ENCODE assay signal across 11 mouse cellular contexts in the genomic region with DNA sequence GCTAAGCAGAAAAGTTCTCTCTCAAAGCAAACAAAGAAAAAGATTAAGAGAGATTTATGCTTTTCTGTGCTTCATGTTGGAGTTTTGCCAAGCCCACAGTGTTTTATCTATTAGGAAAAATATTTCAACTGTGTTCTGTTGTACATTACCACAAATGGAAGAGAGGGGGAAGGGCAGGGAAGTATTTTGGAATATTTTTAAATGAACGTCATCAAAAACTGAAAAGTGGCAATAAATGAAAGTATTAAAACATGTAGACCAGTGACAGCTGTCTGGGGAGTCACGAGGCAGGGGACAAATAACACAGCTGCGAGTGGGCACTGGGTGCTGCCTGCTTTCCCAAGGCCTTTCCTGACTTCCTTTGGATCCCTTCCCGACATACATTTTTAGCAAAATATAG.
"Had no signal": no experiment of that assay in that cellular context is flagged by ENCODE, and none has a peak within 500 bp of the region (broad histone marks: within the 10 kb centered on the region; RNA-seq: fewer than 3 reads in every experiment).

No protein-coding gene starts in this region.

- H3K4me3 ChIP-seq: kidney, embryonic 15.5 days; limb, embryonic 15.5 days; liver, embryonic 12.5 days; midbrain, embryonic 12.5 days; stomach, embryonic 15.5 days had no signal

- ATAC-seq: intestine, embryonic 16.5 days; liver, embryonic 12.5 days; midbrain, embryonic 16.5 days had no signal

- H3K4me2 ChIP-seq: kidney, embryonic 15.5 days; limb, embryonic 15.5 days; liver, embryonic 12.5 days; midbrain, embryonic 12.5 days; stomach, embryonic 15.5 days had no signal

- H3K9me3 ChIP-seq: kidney, embryonic 15.5 days; limb, embryonic 15.5 days; liver, embryonic 12.5 days; midbrain, embryonic 12.5 days; stomach, embryonic 15.5 days had no signal

- H3K36me3 ChIP-seq: kidney, embryonic 15.5 days; limb, embryonic 15.5 days; liver, embryonic 12.5 days; midbrain, embryonic 12.5 days; stomach, embryonic 15.5 days had no signal

- H3K4me1 ChIP-seq: limb, embryonic 15.5 days; liver, embryonic 12.5 days; midbrain, embryonic 12.5 days; stomach, embryonic 15.5 days had no signal

- H3K9ac ChIP-seq: kidney, embryonic 15.5 days; limb, embryonic 15.5 days; liver, embryonic 12.5 days; midbrain, embryonic 12.5 days; stomach, embryonic 15.5 days had no signal

- H3K27me3 ChIP-seq: kidney, embryonic 15.5 days; limb, embryonic 15.5 days; midbrain, embryonic 12.5 days; stomach, embryonic 15.5 days had no signal

- DNase-seq: kidney, adult 2 months; left cerebral cortex, postnatal 4 days; right cerebral cortex, postnatal 14 days; thymus, postnatal 36 days had no signal

- H3K27ac ChIP-seq: kidney, embryonic 15.5 days; limb, embryonic 15.5 days; liver, embryonic 12.5 days; midbrain, embryonic 12.5 days; stomach, embryonic 15.5 days had no signal
